Mouse (Mus musculus) CH12.LX (cell line): ENCODE results near the gene Amn. TPM values are rescaled to one million over a fixed set of nuclear protein-coding genes. Genes with fewer than 3 reads are reported as not detected.

ENCODE experiments used
- DNase-seq: peaks from one replicate; pipeline ENCODE4 v3.0.0-alpha.2; 2013; ENCODE audit errors: extremely low read depth
- H3K27ac ChIP-seq: 2 replicates; pipeline ENCODE4 v1.5.1; 2012; ENCODE audit warnings: low read depth, mild to moderate bottlenecking, control low read depth, moderate library complexity; ENCODE audit not compliant: insufficient read depth
- H3K27me3 ChIP-seq: replicated peaks from 2 replicates; pipeline ENCODE3; 2012; ENCODE audit warnings: inconsistent platforms
- H3K36me3 ChIP-seq, 2 experiments: replicated peaks in 1 of 2; 2 replicates each; pipeline versions ENCODE3 to v1.6.1; 2012; ENCODE audit warnings: inconsistent platforms in 1 of 2, low read length in 1 of 2, mild to moderate bottlenecking in 1 of 2, mixed read lengths in 1 of 2, moderate library complexity in 1 of 2; ENCODE audit not compliant: control insufficient read depth in 1 of 2, insufficient read depth in 1 of 2
- H3K4me1 ChIP-seq, 2 experiments: 2 replicates each; pipeline ENCODE4 v1.6.1; 2012; ENCODE audit warnings: inconsistent platforms in 1 of 2, moderate library complexity in 1 of 2; ENCODE audit not compliant: insufficient read depth in 2 of 2, control insufficient read depth in 1 of 2
- H3K4me2 ChIP-seq: 2 replicates; pipeline ENCODE4 v1.6.1; 2012; ENCODE audit warnings: low read depth, mild to moderate bottlenecking, control low read depth; ENCODE audit not compliant: poor library complexity, insufficient read depth, severe bottlenecking
- H3K4me3 ChIP-seq, 3 experiments: fragments of 150-350 bp in 1 of 3; sonication (generic) in 1 of 3; replicated peaks in 1 of 3; 2 replicates each; pipeline versions ENCODE3 to v1.5.1; 2011 to 2012; ENCODE audit warnings: low read depth in 2 of 3, low read length in 2 of 3, mild to moderate bottlenecking in 2 of 3, moderate library complexity in 2 of 3, control low read depth in 1 of 3, improper control_type of control experiment in 1 of 3, inconsistent platforms in 1 of 3, mixed read lengths in 1 of 3; ENCODE audit not compliant: poor library complexity in 1 of 3
- H3K79me2 ChIP-seq: replicated peaks from 2 replicates; pipeline ENCODE4 v1.6.1; 2012; ENCODE audit warnings: mild to moderate bottlenecking, moderate library complexity; ENCODE audit not compliant: control insufficient read depth, poor library complexity, insufficient read depth, severe bottlenecking; ENCODE audit errors: extremely low read depth
- H3K9ac ChIP-seq: 2 replicates; pipeline ENCODE4 v1.6.1; 2012; ENCODE audit warnings: low read depth, mild to moderate bottlenecking, control low read depth, moderate library complexity; ENCODE audit not compliant: insufficient read depth
- H3K9me3 ChIP-seq: replicated peaks from 2 replicates; pipeline ENCODE3; 2012; ENCODE audit warnings: low read length, inconsistent platforms, mixed read lengths
- CHD2 ChIP-seq: IDR thresholded peaks from 2 replicates; pipeline ENCODE4 v1.6.1; 2011; ENCODE audit warnings: low read length, improper control_type of control experiment
- CTCF ChIP-seq, 2 experiments: IDR thresholded peaks in 1 of 2; conservative IDR thresholded peaks in 1 of 2; 2 replicates each; pipeline ENCODE4 v1.5.1; 2011 to 2012; ENCODE audit warnings: low read depth in 2 of 2, low read length in 2 of 2, improper control_type of control experiment in 1 of 2, inconsistent platforms in 1 of 2, mild to moderate bottlenecking in 1 of 2, moderate library complexity in 1 of 2
- E2F4 ChIP-seq: IDR thresholded peaks from 2 replicates; pipeline ENCODE4 v1.6.1; 2011; ENCODE audit warnings: low read depth, low read length, improper control_type of control experiment; ENCODE audit not compliant: insufficient replicate concordance
- JUN ChIP-seq: IDR thresholded peaks from 2 replicates; pipeline ENCODE4 v1.6.1; 2011; ENCODE audit warnings: low read depth, mild to moderate bottlenecking, low read length, improper control_type of control experiment, moderate library complexity; ENCODE audit not compliant: insufficient read depth
- JUND ChIP-seq: conservative IDR thresholded peaks from 2 replicates; pipeline ENCODE4 v1.6.1; 2011; ENCODE audit warnings: low read depth, low read length, improper control_type of control experiment
- KAT2A ChIP-seq: IDR thresholded peaks from 2 replicates; pipeline ENCODE4 v1.6.1; 2012; ENCODE audit warnings: low read length, improper control_type of control experiment, inconsistent platforms; ENCODE audit not compliant: insufficient replicate concordance
- MAFK ChIP-seq: IDR thresholded peaks from 2 replicates; pipeline ENCODE4 v1.6.1; 2011; ENCODE audit warnings: low read length, improper control_type of control experiment; ENCODE audit not compliant: insufficient replicate concordance
- MEF2A ChIP-seq: IDR thresholded peaks from 2 replicates; pipeline ENCODE4 v1.6.1; 2014; ENCODE audit warnings: low read depth, mild to moderate bottlenecking, inconsistent platforms, low read length, improper control_type of control experiment, borderline replicate concordance
- NELFE ChIP-seq: IDR thresholded peaks from 2 replicates; pipeline ENCODE4 v1.6.1; 2011; ENCODE audit warnings: low read depth, low read length, improper control_type of control experiment
- RCOR1 ChIP-seq: conservative IDR thresholded peaks from 2 replicates; pipeline ENCODE4 v1.6.1; 2012; ENCODE audit warnings: low read depth, mild to moderate bottlenecking, inconsistent platforms, low read length, improper control_type of control experiment
- SIN3A ChIP-seq: IDR thresholded peaks from 2 replicates; pipeline ENCODE4 v1.6.1; 2012; ENCODE audit warnings: low read length, improper control_type of control experiment, inconsistent platforms
- TBP ChIP-seq: conservative IDR thresholded peaks from 2 replicates; pipeline ENCODE4 v1.6.1; 2011; ENCODE audit warnings: low read depth, low read length, improper control_type of control experiment
- TCF12 ChIP-seq: IDR thresholded peaks from 2 replicates; pipeline ENCODE4 v1.6.1; 2014; ENCODE audit warnings: low read depth, mild to moderate bottlenecking, inconsistent platforms, low read length, improper control_type of control experiment
- USF1 ChIP-seq: IDR thresholded peaks from 2 replicates; pipeline ENCODE4 v1.6.1; 2014; ENCODE audit warnings: low read depth, mild to moderate bottlenecking, inconsistent platforms, low read length, improper control_type of control experiment
- ZC3H11A ChIP-seq: IDR thresholded peaks from 2 replicates; pipeline ENCODE4 v1.6.1; 2012; ENCODE audit warnings: low read depth, mild to moderate bottlenecking, inconsistent platforms, low read length, improper control_type of control experiment
- ZKSCAN1 ChIP-seq: IDR thresholded peaks from 2 replicates; pipeline ENCODE4 v1.6.1; 2012; ENCODE audit warnings: low read depth, inconsistent platforms, low read length, improper control_type of control experiment, borderline replicate concordance
- dilution Hi-C: fragments of 300-500 bp; cut with MboI; formaldehyde crosslinking; loops from 2 replicates; pipeline ENCODE4 v1.14.3; 2020; ENCODE audit warnings: low sequenced_read_pairs; ENCODE audit not compliant: extremely low pct_unique_long_range_greater_than_20kb, extremely low pct_ligation_motif_present
- in situ Hi-C: fragments of 300-500 bp; cut with MboI; formaldehyde crosslinking; loops from 3 replicates; pipeline ENCODE4 v1.14.3; 2019; ENCODE audit warnings: low sequenced_read_pairs, low pct_ligation_motif_present, low pct_unique_long_range_greater_than_20kb, mixed read lengths
- polyA plus RNA-seq: library from polyadenylated mRNA; unstranded; fragments of >175 nt; gene quantifications from 2 replicates; pipeline ENCODE4 v1.2.1, GENCODE M21; 2012; ENCODE audit warnings: low read depth; ENCODE audit not compliant: insufficient read length
- total RNA-seq, 2 experiments: library from RNA; depleted of rRNA; stranded (reverse); fragments of 300-350 nt in 1 of 2; fragments of >200 nt in 1 of 2; gene quantifications; 2 replicates each; pipeline ENCODE4 v1.2.3; 2012 to 2014

Gene Amn
- total and polyA plus RNA-seq, 3 experiments: 0.55 to 0.62 (median 0.61) TPM

DNA sequence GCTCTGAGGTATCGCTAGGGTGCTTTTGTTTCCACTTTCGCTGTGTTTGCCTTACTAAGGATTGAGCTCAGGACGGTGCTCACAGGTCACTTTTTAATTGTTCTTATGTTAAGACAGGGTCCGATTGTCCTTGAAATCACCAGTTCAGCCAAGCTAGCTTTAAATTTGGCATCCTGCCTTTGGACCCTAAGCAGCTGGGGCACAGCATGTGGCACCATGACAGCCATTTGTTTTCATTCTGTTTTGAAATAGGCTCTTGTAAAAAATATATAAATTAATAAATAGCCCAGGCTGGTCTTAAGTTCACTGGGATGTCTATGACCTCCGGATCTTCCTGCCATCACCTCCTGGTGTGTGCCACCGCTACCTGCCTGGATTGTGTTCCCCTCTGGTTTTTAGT, 25.8 kb upstream of the Amn start:
- dilution Hi-C loops (no loop called here), in situ Hi-C loops (no loop called here)
- TF ChIP-seq CTCF (conservative IDR thresholded peaks at IDR 0.05 in 1 of 2, IDR thresholded peaks at IDR 0.05 in 1 of 2; ENCODE audit: low read depth in 2 of 2, low read length in 2 of 2): no peak
- TF ChIP-seq E2F4: no peak
- no peak for TF ChIP-seq KAT2A
- no peak for TF ChIP-seq JUND
- no peak for TF ChIP-seq ZC3H11A
- no peak for TF ChIP-seq JUN
- TF ChIP-seq RCOR1: no peak
- no peak for TF ChIP-seq NELFE
- TF ChIP-seq MEF2A: no peak
- no peak for TF ChIP-seq TBP
- no peak for TF ChIP-seq MAFK
- Histone ChIP-seq H3K4me1 (0 out of 4 replicates have a peak, but pooled peaks cover 0 to under 1% of the 10 kb centered on the region in 2 experiments), H3K9ac (no peak overlapping the region), H3K4me2 (no peak overlapping the region), H3K9me3 (no peaks in the 10 kb centered on the region), H3K79me2 (no peaks in the 10 kb centered on the region), H3K27ac (no peak overlapping the region), H3K27me3 (no peaks in the 10 kb centered on the region), H3K36me3 (peaks cover 73 to 96% of the 10 kb centered on the region in 2 experiments), H3K4me3 (no peak overlapping the region)
- no peak for DNase-seq

DNA sequence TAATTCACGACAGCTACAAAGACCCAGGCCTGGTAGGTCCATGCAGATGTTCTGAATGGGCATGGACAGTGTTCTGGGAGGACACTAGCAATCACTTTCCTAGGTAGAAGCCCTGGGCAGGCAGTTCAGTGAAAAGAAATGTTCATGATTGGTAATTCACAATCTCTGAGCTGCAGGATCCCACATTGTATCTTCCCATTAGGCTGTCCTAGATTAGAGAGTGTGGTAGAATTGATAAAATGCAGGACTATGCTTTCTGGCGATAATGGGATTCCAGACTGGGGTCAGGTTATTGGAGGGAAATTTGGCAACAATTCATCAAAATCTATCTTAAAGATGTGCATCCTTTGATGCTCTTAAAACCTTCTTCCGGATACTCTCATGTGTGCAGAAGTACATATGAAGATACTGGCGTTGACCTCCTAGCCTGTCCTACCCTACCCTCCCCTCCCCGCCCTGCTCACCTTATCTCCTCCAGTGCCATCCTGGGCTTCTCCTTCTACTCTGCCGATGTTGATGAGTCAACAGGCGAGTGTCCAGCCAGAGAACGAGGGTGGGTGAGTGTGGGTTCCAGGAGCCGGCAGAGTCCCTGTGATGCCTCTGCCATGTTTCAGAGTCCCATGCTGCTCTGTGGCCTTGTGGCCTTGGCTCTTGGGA, 24.0 kb upstream of the Amn start:
- in situ Hi-C loops (no loop called here), dilution Hi-C loops (no loop called here)
- H3K4me1 ChIP-seq: no peaks in the 10 kb centered on the region
- DNase-seq: no peak
- no peak overlapping the region for H3K4me3 ChIP-seq
- no peaks in the 10 kb centered on the region for H3K9me3 ChIP-seq
- no peak overlapping the region for H3K27ac ChIP-seq
- H3K36me3 ChIP-seq: peaks cover 72 to 96% of the 10 kb centered on the region in 2 experiments
- no peak overlapping the region for H3K4me2 ChIP-seq
- no peak for TF ChIP-seq USF1
- H3K9ac ChIP-seq: no peak overlapping the region
- H3K79me2 ChIP-seq: no peaks in the 10 kb centered on the region
- H3K27me3 ChIP-seq: no peaks in the 10 kb centered on the region

DNA sequence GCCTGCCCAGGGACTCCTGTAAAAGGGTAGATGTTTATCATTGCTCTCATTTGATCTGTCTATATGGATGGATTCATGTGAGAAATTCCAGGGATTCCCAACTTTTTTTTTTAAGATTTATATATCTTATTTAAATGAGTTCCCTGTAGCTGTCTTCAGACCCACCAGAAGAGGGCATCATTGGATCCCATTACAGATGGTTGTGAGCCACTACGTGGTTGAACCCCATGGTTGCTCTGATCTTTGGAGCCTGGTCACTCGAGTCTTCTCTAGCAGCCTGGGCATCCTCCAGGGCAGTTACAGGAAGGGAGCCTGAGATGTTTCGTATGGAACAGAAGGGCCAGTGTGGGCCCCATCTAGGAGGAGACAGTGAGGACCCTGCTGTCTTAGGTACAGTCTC, 21.8 kb upstream of the Amn start:
- Histone ChIP-seq H3K4me3 (no peak overlapping the region), H3K36me3 (peaks cover 66 to 97% of the 10 kb centered on the region in 2 experiments)
- DNase-seq: no peak
- TF ChIP-seq JUND (no peak), ZKSCAN1 (no peak), CHD2 (no peak), JUN (no peak), CTCF (conservative IDR thresholded peaks at IDR 0.05 in 1 of 2, IDR thresholded peaks at IDR 0.05 in 1 of 2; ENCODE audit: low read depth in 2 of 2, low read length in 2 of 2) (peak in 1 of 2 experiments; percentile 26; a peak in 2 of 4 replicates), MEF2A (no peak), TCF12 (no peak), SIN3A (no peak)
- TF ChIP-seq, all 38 proteins: peak for 1
- in situ Hi-C loops: no loop called here
- no peaks in the 10 kb centered on the region for H3K4me1 ChIP-seq
- H3K9me3 ChIP-seq: no peaks in the 10 kb centered on the region
- no peaks in the 10 kb centered on the region for H3K79me2 ChIP-seq
- no peak overlapping the region for H3K27ac ChIP-seq
- dilution Hi-C loops: no loop called here
- no peak overlapping the region for H3K4me2 ChIP-seq
- no peaks in the 10 kb centered on the region for H3K27me3 ChIP-seq
- no peak overlapping the region for H3K9ac ChIP-seq
